Mouse (Mus musculus): ENCODE measurements at regions not wholly inside any gene's neighbourhood (a gene's known extent, or its start where the extent isn't known, plus 50 kb on each side); places are given as distances from the start of the nearest gene placed in this dataset.

GRCm38 (mm10) chr6:94760629-94761111 is 60.7 kb upstream of the Lrig1 start:
- no peak for DNase-seq

GRCm38 (mm10) chr6:94759649-94760048 is 59.7 kb upstream of the Lrig1 start:
- DNase-seq, result no peak

GRCm38 (mm10) chr6:94756006-94756405 is 56.0 kb upstream of the Lrig1 start:
- no peak for DNase-seq

- DNase-seq, result no peak
Observed at GRCm38 (mm10) chr6:94755297-94755831, 55.4 kb upstream of the Lrig1 start.

- no peak for DNase-seq
Observed at GRCm38 (mm10) chr6:94754522-94754921, 54.6 kb upstream of the Lrig1 start.

GRCm38 (mm10) chr6:94751101-94751440 is 51.1 kb upstream of the Lrig1 start:
- no peak for DNase-seq

GRCm38 (mm10) chr6:94750228-94751100 is 50.5 kb upstream of the Lrig1 start:
- DNase-seq, result no peak

Data from kidney, adult 11 months (tissue).